Mouse (Mus musculus) cortical plate, adult 2 months (tissue): ENCODE measurements around the gene Dnase1l3.
A peak's percentile ranks its signal among the peaks of the same experiment; 100 is the strongest.

Experiments
- CTCF ChIP-seq: fragments of 200-500 bp; IDR thresholded peaks from 2 replicates; pipeline ENCODE4 v1.5.1; 2011; ENCODE audit warnings: mild to moderate bottlenecking, control low read depth, low read length; ENCODE audit not compliant: insufficient read depth; ENCODE audit errors: extremely low read depth
- POLR2A ChIP-seq: fragments of 200-500 bp; IDR thresholded peaks from 2 replicates; pipeline ENCODE4 v1.6.1; 2011; ENCODE audit warnings: mild to moderate bottlenecking, low read length, control low read depth; ENCODE audit not compliant: insufficient read depth; ENCODE audit errors: extremely low read depth

- TF ChIP-seq CTCF: 0 out of 2 replicates have a peak, but pooled peaks have one; percentile 20
- no peak for TF ChIP-seq POLR2A
Observed at GRCm38 (mm10) chr14:7944349-7945039, 49.9 kb downstream of the Dnase1l3 start.
